In the genomic region with DNA sequence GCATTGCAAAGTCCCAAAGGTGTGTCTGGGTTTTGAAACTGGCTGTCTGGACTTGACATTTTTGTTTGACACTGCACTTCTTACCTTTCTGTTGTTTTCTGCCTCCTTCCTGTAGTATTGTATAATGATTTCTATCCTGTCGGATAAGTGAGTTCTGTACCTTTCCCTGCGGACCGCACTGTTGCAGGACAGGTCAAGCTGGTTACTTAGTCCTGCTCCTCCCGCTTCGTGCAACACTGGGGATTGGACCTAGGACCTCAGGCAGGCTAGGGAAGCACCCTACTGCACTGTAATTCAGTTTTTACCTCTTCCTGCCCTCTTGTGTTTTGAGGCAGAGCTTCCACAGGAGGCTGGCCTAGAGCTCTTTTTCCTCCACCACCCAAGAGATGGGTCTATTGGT, we compare ENCODE assay signal across 21 mouse cellular contexts. TPM values are rescaled to one million over a fixed set of nuclear protein-coding genes. Genes with fewer than 3 reads are reported as not detected.
DNase-seq lines count a peak whose midpoint lies in the region; ATAC-seq and TF ChIP-seq lines count a peak whose summit lies in the region.
"Had no signal": no experiment of that assay in that cellular context is flagged by ENCODE, and none has a peak within 500 bp of the region (broad histone marks: within the 10 kb centered on the region; RNA-seq: fewer than 3 reads in every experiment).

No protein-coding gene starts in this region.

- no peaks in the 10 kb centered on the region for H3K9me3 ChIP-seq in liver, embryonic 12.5 days (replicated peaks)
- H3K9me3 ChIP-seq: forebrain, embryonic 12.5 days; hindbrain, embryonic 15.5 days; midbrain, embryonic 10.5 days had no signal

- no peaks in the 10 kb centered on the region for H3K27me3 ChIP-seq in liver, adult 2 months (ENCODE audit: control insufficient read depth, insufficient read depth, low read length)
- H3K27me3 ChIP-seq in liver, embryonic 12.5 days (replicated peaks): no peaks in the 10 kb centered on the region
- H3K27me3 ChIP-seq: forebrain, embryonic 12.5 days; hindbrain, embryonic 15.5 days had no signal

- ATAC-seq in liver, embryonic 12.5 days: no peak

- no peak overlapping the region for H3K9ac ChIP-seq in liver, adult 2 months (ENCODE audit: low read depth, low read length)
- no peak overlapping the region for H3K9ac ChIP-seq in liver, embryonic 12.5 days
- H3K9ac ChIP-seq: forebrain, embryonic 12.5 days; hindbrain, embryonic 15.5 days had no signal

- intact Hi-C loops in gastrocnemius, adult 2 months (cut with DNase I): no loop called here

- DNase-seq in liver, adult 2 months (ENCODE audit: extremely low read depth, low read depth, low spot score): peak; percentile 64
- DNase-seq in urinary bladder, postnatal 25 days (ENCODE audit: low spot score): peak; percentile 19
- no peak for DNase-seq in urinary bladder, postnatal 4 days (ENCODE audit: low spot score in 2 of 2)
- DNase-seq in kidney, postnatal 10 days: peak; percentile 43
- DNase-seq in layer of hippocampus, postnatal 25 days (ENCODE audit: extremely low spot score in 1 of 2, low spot score in 1 of 2): no peak
- DNase-seq in gastrocnemius, adult 2 months: no peak
- DNase-seq: adrenal gland, adult 2 months; B cell, adult 2 months; cerebellum, adult 2 months; cerebellum, postnatal 36 days; gastrocnemius, postnatal 10 days; heart, adult 18-20 months; heart, postnatal 36 days; layer of hippocampus, adult 9-11 months; lung, postnatal 14 days; retina, postnatal 1 day; right cerebral cortex, postnatal 4 days had no signal

- H3K4me2 ChIP-seq in liver, embryonic 12.5 days: no peak overlapping the region
- H3K4me2 ChIP-seq: forebrain, embryonic 12.5 days; hindbrain, embryonic 15.5 days had no signal

- TF ChIP-seq POLR2A in liver, adult 2 months (IDR thresholded peaks at IDR 0.05; ENCODE audit: extremely low read depth, insufficient read depth, low read length): no peak

- H3K79me2 ChIP-seq in liver, adult 2 months (ENCODE audit: control insufficient read depth, insufficient read depth, low read length): peaks cover 24% of the 10 kb centered on the region

- peak overlapping the region; percentile 33 for H3K27ac ChIP-seq in liver, adult 2 months (replicated peaks; ENCODE audit: insufficient read depth, low read depth, low read length)
- no peak overlapping the region for H3K27ac ChIP-seq in liver, embryonic 12.5 days
- H3K27ac ChIP-seq in gastrocnemius, adult 2 months: no peak overlapping the region
- H3K27ac ChIP-seq: forebrain, embryonic 12.5 days; hindbrain, embryonic 15.5 days; midbrain, embryonic 10.5 days had no signal

- WGBS in liver, adult 2 months: 25% methylated on average over 5 of the region's 5 CpGs
- 85% methylated on average over 5 of the region's 5 CpGs for WGBS in liver, embryonic 12.5 days (ENCODE audit: insufficient replicate concordance)

- H3K4me3 ChIP-seq in liver, adult 2 months (ENCODE audit: insufficient read depth, low read depth, low read length): no peak overlapping the region
- H3K4me3 ChIP-seq in liver, embryonic 12.5 days: no peak overlapping the region
- no peak overlapping the region for H3K4me3 ChIP-seq in gastrocnemius, adult 2 months
- H3K4me3 ChIP-seq: forebrain, embryonic 12.5 days; hindbrain, embryonic 15.5 days; midbrain, embryonic 10.5 days had no signal

- no peaks in the 10 kb centered on the region for H3K36me3 ChIP-seq in liver, adult 2 months (ENCODE audit: control insufficient read depth, insufficient read depth, low read length)
- peaks cover 11% of the 10 kb centered on the region; the same call in 1 of the 2 replicates for H3K36me3 ChIP-seq in liver, embryonic 12.5 days
- H3K36me3 ChIP-seq: forebrain, embryonic 12.5 days; hindbrain, embryonic 15.5 days had no signal

- TF ChIP-seq CTCF in liver, adult 2 months (IDR thresholded peaks at IDR 0.05; ENCODE audit: low read depth, low read length): no peak
- TF ChIP-seq CTCF in gastrocnemius, adult 2 months (IDR thresholded peaks at IDR 0.05): no peak

- H3K4me1 ChIP-seq in liver, adult 2 months (ENCODE audit: control insufficient read depth, insufficient read depth, low read length): peaks cover 36% of the 10 kb centered on the region
- H3K4me1 ChIP-seq in liver, embryonic 12.5 days: peaks cover 79% of the 10 kb centered on the region

RNA-seq across cellular contexts. Expression of gene Zzz3, which starts 5.2 kb away (rescaled TPM):
- 17.6 and 21.1 TPM in 2 replicates for total RNA-seq in liver, adult 2 months (2014; rRNA removed)
- polyA plus RNA-seq in liver, adult 2 months (2012; rRNA removed): 5.7 and 10.2 TPM in 2 replicates
- 23.5 and 25.7 TPM in 2 replicates for polyA plus RNA-seq in liver, embryonic 12.5 days (2016; fragmentation: Nextera tagmentation; extraction: Ambion mirVana)
- 10 to 100 TPM; 40.4 to 43.1 TPM for total RNA-seq in layer of hippocampus, postnatal 25 days (2021)
- total RNA-seq in gastrocnemius, adult 2 months (2021): 10 to 100 TPM; 15.7 to 18.1 TPM

RNA-seq across cellular contexts. Expression of gene Usp33, which starts 54.2 kb away (rescaled TPM):
- total RNA-seq in liver, adult 2 months (2014; rRNA removed): 41.5 and 46.9 TPM in 2 replicates
- polyA plus RNA-seq in liver, adult 2 months (2012; rRNA removed): 9.5 and 9.9 TPM in 2 replicates
- polyA plus RNA-seq in liver, embryonic 12.5 days (2016; fragmentation: Nextera tagmentation; extraction: Ambion mirVana): 30.1 and 30.9 TPM in 2 replicates
- total RNA-seq in layer of hippocampus, postnatal 25 days (2021): 100 to 1,000 TPM; 116 to 123 TPM
- total RNA-seq in gastrocnemius, adult 2 months (2021): 10 to 100 TPM; 20.9 to 22.0 TPM

Comparison
In these comparisons a context has a peak if more than half of its experiments do, and no peak if none do; other contexts are left out.
1. DNase-seq: peak in liver, adult 2 months (single experiment), urinary bladder, postnatal 25 days (single experiment) and kidney, postnatal 10 days (single experiment); none in urinary bladder, postnatal 4 days (0 of 2), layer of hippocampus, postnatal 25 days (0 of 2) and gastrocnemius, adult 2 months (single experiment).